Mouse (Mus musculus) adrenal gland (tissue): ENCODE results near the gene Tmc8.

Experiments
- intact Hi-C: fragments of 180-260 bp; cut with DNase I; formaldehyde crosslinking; loops from one replicate; pipeline ENCODE4 v1.15.1; 2025

Gene Tmc8

DNA sequence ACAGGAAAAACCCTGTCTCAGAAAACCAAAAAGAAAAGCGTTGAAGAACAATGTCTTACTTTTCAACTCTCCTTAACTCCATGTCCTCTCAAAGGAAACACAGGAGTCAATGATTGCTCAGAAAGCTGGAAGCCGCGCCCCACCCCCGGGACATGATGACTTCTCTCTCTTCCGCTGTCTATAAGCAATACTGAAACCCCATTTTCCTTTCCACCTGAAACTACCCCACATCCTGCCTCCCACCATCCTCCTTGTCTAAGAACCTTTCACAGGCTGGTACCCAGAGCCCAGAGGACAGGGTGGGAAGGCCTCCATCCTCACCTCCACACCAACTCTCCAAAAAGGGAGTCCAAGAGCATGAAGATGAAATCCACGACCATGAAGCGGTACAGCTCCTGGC is 9.5 kb upstream of the Tmc8 start:
- intact Hi-C loops, result no loop called here

DNA sequence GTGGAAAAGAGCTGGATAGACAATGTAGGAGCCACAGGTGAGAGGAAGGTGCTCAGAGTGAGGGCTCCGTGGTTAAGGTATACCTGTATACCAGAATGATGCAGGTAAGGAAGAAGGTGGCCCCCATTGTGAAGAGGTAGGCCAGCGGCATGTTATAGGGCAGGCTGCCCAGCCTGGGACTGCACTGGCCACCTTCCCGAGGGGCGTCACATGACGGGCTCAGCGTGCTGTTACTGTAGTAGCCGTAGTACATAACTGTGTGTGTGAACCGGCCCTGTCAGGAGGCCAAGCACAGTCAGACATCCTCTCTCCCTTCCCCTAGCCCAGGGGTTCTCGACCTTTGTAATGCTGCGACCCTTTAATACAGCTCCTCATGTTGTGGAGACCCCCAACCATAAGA is 7.0 kb upstream of the Tmc8 start:
- intact Hi-C loops, result no loop called here

DNA sequence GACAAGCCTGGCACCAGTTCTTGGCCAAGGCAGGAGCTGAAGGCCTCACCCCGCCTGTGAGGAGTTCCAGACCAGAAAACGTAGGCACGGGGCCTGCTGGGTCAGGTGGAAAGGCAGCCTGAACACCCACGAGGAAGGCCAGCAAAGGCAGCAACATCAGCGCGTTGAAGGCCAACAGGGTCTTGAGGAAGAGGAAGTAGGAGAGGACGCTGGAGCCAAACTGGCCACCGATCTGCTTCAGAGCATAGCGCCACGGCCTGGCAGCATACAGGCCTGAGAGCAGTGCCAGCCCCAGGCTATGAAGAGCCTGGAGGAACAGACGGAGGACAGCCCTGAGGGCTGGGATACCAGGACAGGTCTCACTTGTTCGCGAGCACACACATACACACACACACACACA is 6.3 kb upstream of the Tmc8 start:
- intact Hi-C loops, result no loop called here

- intact Hi-C loops, result no loop called here
Measured at GRCm38 (mm10) chr11:117776085-117776792, 5.6 kb upstream of the Tmc8 start.

DNA sequence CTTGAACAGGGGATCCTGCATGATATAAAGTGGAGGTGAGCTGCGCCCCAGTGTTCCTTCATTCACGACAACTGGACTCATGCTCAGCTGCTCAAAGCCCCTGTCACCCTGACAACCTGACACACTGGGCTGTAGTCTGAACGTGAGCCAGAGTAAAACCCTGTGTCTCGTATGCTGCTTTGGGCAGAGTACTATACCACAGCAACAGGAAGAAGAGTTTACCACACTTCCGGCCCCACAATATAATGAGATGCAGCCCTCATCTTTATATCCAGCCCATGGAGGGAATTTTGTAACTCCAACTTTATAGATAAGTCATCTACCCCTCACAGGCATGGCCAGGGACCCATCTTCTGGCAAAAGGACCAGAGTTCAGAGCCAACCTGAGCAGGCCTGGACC is 4.8 kb upstream of the Tmc8 start:
- intact Hi-C loops, result no loop called here

DNA sequence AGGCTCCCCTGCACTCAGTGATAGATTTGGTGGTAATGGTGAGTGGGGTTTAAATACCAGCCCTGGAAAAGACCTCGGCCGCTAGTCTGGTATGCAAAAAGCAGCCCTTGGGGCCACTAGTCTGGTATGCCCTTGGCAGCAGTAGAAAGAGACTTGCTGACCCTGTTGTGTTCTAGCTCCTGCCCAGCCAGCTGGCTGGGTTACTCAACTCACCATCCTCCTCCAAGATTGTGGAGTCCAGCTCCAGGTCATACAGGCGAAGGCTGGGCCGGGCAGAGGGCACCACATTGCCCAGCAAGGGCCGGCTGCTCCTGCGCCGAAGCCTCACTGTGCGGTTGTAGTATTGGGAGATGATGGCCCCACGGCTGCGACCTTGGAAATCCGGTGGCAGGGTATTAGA is 3.8 kb upstream of the Tmc8 start:
- intact Hi-C loops, result no loop called here

GRCm38 (mm10) chr11:117778851-117779433 is 2.9 kb upstream of the Tmc8 start:
- intact Hi-C loops, result no loop called here

GRCm38 (mm10) chr11:117779434-117780198 is 2.3 kb upstream of the Tmc8 start:
- intact Hi-C loops, result loop anchor here (5.0 kb wide), 1 partner anchor 37 kb away; no protein-coding TSS in a partner anchor

DNA sequence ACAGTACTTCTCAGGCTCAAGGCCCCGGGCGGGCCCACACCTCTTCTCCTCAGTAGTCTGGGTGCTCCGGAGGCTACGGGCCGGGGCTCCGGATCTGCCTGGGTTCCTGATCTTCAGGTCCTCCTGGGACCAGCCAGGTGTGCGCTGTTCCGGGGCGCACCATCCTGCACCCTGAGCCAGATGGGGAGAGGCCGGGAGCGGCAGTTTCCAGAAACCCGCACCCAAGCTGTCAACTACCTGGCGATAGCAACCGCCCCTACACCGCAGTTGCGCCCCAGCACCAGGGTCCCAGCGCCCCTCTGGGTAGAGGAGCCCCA is 1.7 kb upstream of the Tmc8 start:
- intact Hi-C loops, result loop anchor here (5.0 kb wide), 1 partner anchor 38 kb away; no protein-coding TSS in a partner anchor

DNA sequence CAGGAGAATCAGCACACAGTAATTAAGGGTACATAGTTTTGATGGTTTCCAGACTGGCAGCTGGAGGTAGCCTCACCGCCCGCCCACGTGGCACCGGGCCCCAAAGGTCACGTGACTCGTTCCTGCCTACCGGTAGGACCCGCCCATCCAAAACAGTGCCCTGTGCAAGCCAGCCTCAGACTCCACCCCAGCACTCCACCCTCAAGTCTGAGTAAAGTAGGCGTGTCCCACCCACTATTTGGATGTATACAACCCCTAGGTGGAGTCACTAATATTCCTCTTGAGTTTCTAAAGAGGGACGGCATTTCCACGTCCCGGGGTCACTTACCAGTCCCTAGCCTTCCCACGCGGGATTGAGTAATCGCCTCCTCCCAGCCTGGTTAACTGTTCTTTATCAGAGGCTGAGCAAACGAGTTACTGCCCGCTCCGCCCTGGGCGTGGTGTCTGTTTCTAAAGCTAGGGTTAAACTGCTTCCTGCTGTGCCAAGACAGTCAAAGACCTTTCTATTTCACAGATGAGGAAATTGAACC is 1.2 kb upstream of the Tmc8 start:
- intact Hi-C loops, result loop anchor here (5.0 kb wide), 1 partner anchor 38 kb away; no protein-coding TSS in a partner anchor

DNA sequence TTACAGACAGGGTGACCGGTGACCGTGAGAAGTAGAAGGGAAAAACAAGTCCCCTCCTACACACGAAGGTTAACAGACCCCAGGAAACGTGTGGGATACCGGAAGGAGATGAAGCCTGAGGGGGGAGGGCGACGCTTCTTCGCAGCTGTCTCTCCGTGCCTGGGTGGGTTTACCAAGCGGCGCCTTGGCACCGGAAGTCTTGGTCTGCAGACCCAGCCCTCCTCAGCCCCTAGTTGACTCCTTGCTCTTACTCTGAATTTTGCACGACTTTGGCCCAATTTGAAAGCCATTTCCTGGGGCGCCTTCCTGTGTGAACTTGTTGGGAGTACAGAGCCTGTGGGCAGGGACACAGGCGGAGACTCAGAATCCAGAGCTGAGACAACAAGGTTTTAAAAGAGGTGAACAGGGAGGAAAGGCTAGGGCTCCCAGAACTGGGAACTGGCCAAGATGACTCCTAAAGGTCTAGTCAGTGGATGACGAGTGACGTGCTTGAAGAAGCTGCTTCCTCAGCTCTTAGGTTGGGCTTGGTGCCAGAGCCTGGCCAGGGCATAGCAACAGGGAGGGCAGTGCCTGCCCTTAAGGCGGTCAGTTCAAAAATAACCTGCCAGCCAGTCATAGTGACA is 566 bp upstream of the Tmc8 start:
- intact Hi-C loops, result loop anchor here (5.0 kb wide), 1 partner anchor 39 kb away; no protein-coding TSS in a partner anchor

GRCm38 (mm10) chr11:117782705-117783034 is 794 bp downstream of the Tmc8 start:
- intact Hi-C loops, result loop anchor here (5.0 kb wide), 1 partner anchor 40 kb away; no protein-coding TSS in a partner anchor

DNA sequence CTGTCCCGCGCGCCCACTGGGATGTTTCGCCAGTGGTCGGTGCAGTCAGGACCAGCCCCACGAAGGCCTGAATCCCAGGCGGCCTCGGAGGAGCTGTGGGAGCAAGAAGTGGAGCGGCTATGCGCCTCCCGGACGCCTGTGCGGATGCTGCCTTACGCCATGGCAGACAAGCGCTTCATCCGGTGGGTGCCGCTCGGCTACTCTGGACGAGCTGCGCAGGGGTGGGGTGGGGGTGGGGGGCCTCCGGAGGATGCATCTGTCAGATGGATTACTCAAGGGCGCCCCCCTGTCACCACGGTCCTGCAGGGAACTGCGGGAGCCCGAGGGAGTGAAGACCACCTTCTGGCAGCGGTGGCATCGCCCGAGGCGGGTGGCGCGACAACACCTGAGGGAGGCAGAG is 1.2 kb downstream of the Tmc8 start:
- intact Hi-C loops, result loop anchor here (5.0 kb wide), 1 partner anchor 41 kb away; no protein-coding TSS in a partner anchor

DNA sequence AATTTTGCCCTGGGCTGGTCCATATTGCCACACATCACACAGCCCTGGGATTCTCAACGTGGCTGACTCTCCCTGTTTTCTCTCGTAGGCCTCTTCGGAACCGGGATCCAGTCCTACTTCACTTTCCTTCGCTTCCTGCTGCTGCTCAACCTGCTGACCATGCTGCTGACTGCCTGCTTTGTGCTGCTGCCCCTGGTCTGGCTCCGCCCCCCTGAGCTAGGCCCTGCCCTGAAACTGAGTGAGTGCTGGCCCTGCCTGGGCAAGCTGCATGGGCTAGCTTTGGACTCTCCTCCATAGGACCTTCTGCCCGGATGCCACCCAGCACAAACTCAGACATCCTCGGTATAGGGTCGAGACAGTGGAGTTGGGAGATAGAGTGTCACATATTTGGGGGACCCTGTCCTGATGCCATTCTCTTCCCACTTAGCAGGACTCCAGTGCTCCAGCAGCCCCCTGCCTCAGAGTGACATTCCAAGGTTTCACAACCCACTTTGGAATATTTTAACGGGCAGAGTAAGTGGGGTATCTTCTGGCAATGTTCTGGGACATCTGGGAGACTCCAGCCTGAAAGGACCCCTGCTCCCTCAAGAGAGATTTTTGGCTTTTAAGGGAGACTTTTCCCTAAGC is 1.9 kb downstream of the Tmc8 start:
- intact Hi-C loops, result loop anchor here (5.0 kb wide), 1 partner anchor 41 kb away; no protein-coding TSS in a partner anchor

DNA sequence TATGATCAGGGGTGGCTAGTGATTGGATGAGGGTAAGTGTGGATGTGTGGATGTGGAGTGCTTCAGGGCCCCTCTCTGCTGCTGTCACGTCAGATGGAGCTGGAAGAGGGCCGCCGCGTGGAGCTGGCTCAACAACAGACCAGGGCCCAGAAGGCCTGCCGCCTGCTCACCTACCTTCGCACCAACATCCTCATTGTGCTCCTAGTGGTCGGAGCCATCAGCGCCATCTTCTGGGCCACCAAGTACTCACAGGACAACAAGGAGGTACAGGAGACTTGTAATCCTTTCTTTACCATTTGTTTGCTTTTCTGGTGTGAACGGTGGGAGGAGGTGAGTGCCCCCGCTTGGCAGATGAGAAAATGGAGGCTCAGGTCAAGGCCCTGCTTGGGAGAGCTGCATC is 4.4 kb downstream of the Tmc8 start:
- intact Hi-C loops, result loop anchor here (2.0 to 5.0 kb wide), 2 partner anchors 36 to 77 kb away; no protein-coding TSS in a partner anchor

DNA sequence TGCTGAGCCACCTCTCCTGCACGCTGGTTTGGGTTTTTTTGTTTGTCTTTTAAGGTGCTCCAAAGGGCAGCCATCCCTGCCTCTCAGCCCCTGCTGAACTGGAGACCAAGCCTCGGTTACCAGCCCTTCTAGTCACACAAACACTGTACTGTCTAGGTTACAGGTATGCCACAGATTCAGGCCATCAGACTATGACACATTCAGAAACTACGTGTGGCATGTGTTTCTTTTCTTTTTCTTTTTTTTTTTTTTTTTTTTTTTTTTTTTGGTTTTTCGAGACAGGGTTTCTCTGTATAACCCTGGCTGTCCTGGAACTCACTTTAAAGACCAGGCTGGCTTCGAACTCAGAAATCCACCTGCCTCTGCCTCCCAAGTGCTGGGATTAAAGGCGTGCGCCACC is 6.6 kb downstream of the Tmc8 start:
- intact Hi-C loops, result loop anchor here (5.0 kb wide), 1 partner anchor 34 kb away; no protein-coding TSS in a partner anchor

- intact Hi-C loops, result no loop called here
Measured at GRCm38 (mm10) chr11:117790286-117790685, 8.4 kb downstream of the Tmc8 start.

- intact Hi-C loops, result no loop called here
Measured at GRCm38 (mm10) chr11:117790703-117791440, 9.0 kb downstream of the Tmc8 start.

DNA sequence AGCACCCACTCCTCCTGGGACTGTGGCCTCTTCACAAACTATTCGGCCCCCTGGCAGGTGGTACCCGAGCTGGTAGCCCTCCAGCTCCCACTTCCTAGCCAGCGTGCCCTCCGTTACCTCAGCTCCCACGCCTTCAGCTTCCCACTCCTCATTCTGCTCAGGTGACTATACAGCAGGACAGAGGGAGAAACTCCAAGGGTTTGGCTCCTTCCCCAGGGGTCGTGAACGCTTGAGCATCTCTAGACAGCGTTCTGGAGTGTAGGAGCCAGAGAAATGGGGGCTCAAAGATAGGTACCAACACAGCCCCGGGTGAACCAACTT is 9.5 kb downstream of the Tmc8 start:
- intact Hi-C loops, result no loop called here

DNA sequence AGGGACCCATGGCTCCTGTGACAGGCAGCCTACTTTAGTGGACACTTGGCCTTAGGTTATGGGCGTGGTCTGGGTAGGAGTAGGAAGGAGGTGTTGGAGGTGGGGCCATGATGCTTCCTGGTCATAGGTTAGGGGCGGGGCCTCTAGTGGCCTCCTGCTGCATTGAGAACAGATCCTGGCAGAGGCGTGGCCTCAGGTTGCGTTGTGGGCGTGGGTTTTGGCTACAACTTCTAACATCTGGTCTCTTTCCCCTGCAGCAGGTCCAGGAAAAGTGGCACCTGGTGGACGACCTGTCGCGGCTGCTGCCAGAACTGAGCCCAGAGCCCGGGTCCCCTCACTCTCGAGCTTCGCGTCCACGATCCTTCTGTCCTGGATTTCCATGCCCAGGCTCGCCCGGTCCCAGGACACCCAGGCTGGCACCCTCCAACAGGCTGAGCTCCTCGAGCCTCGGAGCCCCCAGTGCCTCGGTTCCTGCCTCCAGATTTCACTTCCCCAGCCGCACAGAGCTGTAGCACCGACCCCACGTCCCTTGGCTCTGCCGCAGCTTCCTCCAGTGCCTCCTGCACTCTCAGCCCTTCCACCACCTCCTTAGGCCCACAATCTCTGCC is 10.5 kb downstream of the Tmc8 start:
- intact Hi-C loops, result no loop called here
